Mouse (Mus musculus) liver, embryonic 14.5 days (tissue): ENCODE measurements around the gene Kcnc3. TPM values are rescaled to one million over a fixed set of nuclear protein-coding genes. Genes with fewer than 3 reads are reported as not detected.
A peak's percentile ranks its signal among the peaks of the same experiment; 100 is the strongest.

Experiments
- ATAC-seq: fragments of 200-750 bp; cut with Nextera tagmentation; 2 replicates; pipeline ENCODE4 v1.8.0; 2017; ENCODE audit warnings: moderate number of reproducible peaks, mild to moderate bottlenecking, moderate library complexity; ENCODE audit not compliant: insufficient read depth
- DNase-seq, 3 experiments: peaks; one replicate each; pipeline ENCODE4 v3.0.0-alpha.2; 2012 to 2013; ENCODE audit warnings: low read depth in 3 of 3, low spot score in 3 of 3
- H3K27ac ChIP-seq: fragments of 300-500 bp; sonication (generic); 2 replicates; pipeline ENCODE4 v1.5.1; 2014; ENCODE audit warnings: moderate library complexity, mild to moderate bottlenecking, control low read depth, inconsistent platforms
- H3K27me3 ChIP-seq: fragments of 300-500 bp; sonication (generic); 2 replicates; pipeline ENCODE4 v1.6.1; 2014; ENCODE audit warnings: mild to moderate bottlenecking, low read length, moderate library complexity; ENCODE audit not compliant: control insufficient read depth, insufficient read depth
- H3K36me3 ChIP-seq: fragments of 300-500 bp; sonication (generic); replicated peaks from 2 replicates; pipeline ENCODE4 v1.6.1; 2014; ENCODE audit warnings: low read depth; ENCODE audit not compliant: control insufficient read depth, insufficient read depth
- H3K4me1 ChIP-seq, 2 experiments: fragments of 200-500 bp in 1 of 2; fragments of 300-500 bp in 1 of 2; sonication (generic) in 1 of 2; replicated peaks; 2 replicates each; pipeline ENCODE4 v1.6.1; 2012 to 2014; ENCODE audit warnings: antibody characterized with exemption in 1 of 2, inconsistent platforms in 1 of 2, low read length in 1 of 2; ENCODE audit not compliant: control insufficient read depth in 2 of 2, insufficient read depth in 2 of 2
- H3K4me2 ChIP-seq: fragments of 300-500 bp; sonication (generic); 2 replicates; pipeline ENCODE4 v1.6.1; 2014; ENCODE audit warnings: low read depth, mild to moderate bottlenecking, control low read depth, moderate library complexity
- H3K4me3 ChIP-seq, 2 experiments: fragments of 200-500 bp in 1 of 2; fragments of 300-500 bp in 1 of 2; sonication (generic) in 1 of 2; 2 replicates each; pipeline ENCODE4 v1.5.1; 2012 to 2014; ENCODE audit warnings: low read depth in 2 of 2, low read length in 2 of 2, mild to moderate bottlenecking in 2 of 2, control low read depth in 1 of 2, inconsistent platforms in 1 of 2, moderate library complexity in 1 of 2; ENCODE audit not compliant: insufficient read depth in 1 of 2
- H3K9ac ChIP-seq: fragments of 300-500 bp; sonication (generic); replicated peaks from 2 replicates; pipeline ENCODE4 v1.6.1; 2014; ENCODE audit warnings: mild to moderate bottlenecking, control low read depth, moderate library complexity
- H3K9me3 ChIP-seq: fragments of 300-500 bp; sonication (generic); 2 replicates; pipeline ENCODE4 v1.6.1; 2016; ENCODE audit warnings: low read length, mixed read lengths; ENCODE audit not compliant: control insufficient read depth
- CTCF ChIP-seq: IDR thresholded peaks from 2 replicates; pipeline ENCODE4 v1.5.1; 2016; ENCODE audit warnings: antibody characterized with exemption, low read depth, control low read depth
- EP300 ChIP-seq: IDR thresholded peaks from 2 replicates; pipeline ENCODE4 v1.6.1; 2016; ENCODE audit warnings: antibody characterized with exemption, low read depth
- WGBS: fragments of 180-500 bp; shearing (Covaris S2); extraction: QIAGEN DNeasy Blood & Tissue Kit; methylation state at CpG from one replicate; pipeline ENCODE4 v1.1.7; 2014; ENCODE audit not compliant: insufficient replicate concordance; 5-methylcytosine and 5-hydroxymethylcytosine counted together
- polyA plus RNA-seq, 2 experiments: library from polyadenylated mRNA; depleted of rRNA in 1 of 2; stranded (reverse) in 1 of 2; unstranded in 1 of 2; fragments of >200 nt; fragmentation: Nextera tagmentation in 1 of 2; extraction: Ambion mirVana in 1 of 2; gene quantifications; 2 replicates each; pipeline versions ENCODE4 v1.2.1 to v1.2.3; 2012 to 2014

Kcnc3 gene
- polyA plus RNA-seq, 2 experiments = 0.16 TPM; not detected in 1

GRCm38 (mm10) chr7:44604139-44604606, 13.7 kb downstream of the Kcnc3 start:
- H3K9me3 ChIP-seq = no peaks in the 10 kb centered on the region
- no peaks in the 10 kb centered on the region for H3K4me1 ChIP-seq
- DNase-seq (no peak), ATAC-seq (no peak)
- 4% methylated on average over 23 of the region's 25 CpGs for WGBS
- peaks cover 44% of the 10 kb centered on the region for H3K27me3 ChIP-seq
- no peak overlapping the region for H3K9ac ChIP-seq
- H3K36me3 ChIP-seq = no peaks in the 10 kb centered on the region
- H3K4me2 ChIP-seq = peak overlapping the region; percentile 38
- H3K4me3 ChIP-seq = peak overlapping the region in 1 of 2 experiments; percentile 18; a peak in 2 of 4 replicates
- H3K27ac ChIP-seq = no peak overlapping the region
- TF ChIP-seq CTCF (0 out of 2 replicates have a peak, but pooled peaks have one; percentile 11), EP300 (no peak)

GRCm38 (mm10) chr7:44604619-44605018, 14.2 kb downstream of the Kcnc3 start:
- Histone ChIP-seq H3K27me3 (peaks cover 44% of the 10 kb centered on the region), H3K27ac (no peak overlapping the region), H3K4me3 (no peak overlapping the region), H3K4me2 (no peak overlapping the region), H3K9ac (no peak overlapping the region), H3K4me1 (no peaks in the 10 kb centered on the region), H3K36me3 (no peaks in the 10 kb centered on the region), H3K9me3 (no peaks in the 10 kb centered on the region)
- TF ChIP-seq EP300 (no peak), CTCF (no peak)
- WGBS = 6% methylated on average over 8 of the region's 8 CpGs
- no peak for ATAC-seq
- DNase-seq = no peak

GRCm38 (mm10) chr7:44605436-44605835, 15.0 kb downstream of the Kcnc3 start:
- Histone ChIP-seq H3K36me3 (no peaks in the 10 kb centered on the region), H3K27ac (no peak overlapping the region), H3K27me3 (peaks cover 44% of the 10 kb centered on the region), H3K4me1 (no peaks in the 10 kb centered on the region), H3K9ac (no peak overlapping the region), H3K4me3 (no peak overlapping the region), H3K9me3 (no peaks in the 10 kb centered on the region), H3K4me2 (no peak overlapping the region)
- ATAC-seq (no peak), DNase-seq (no peak)
- TF ChIP-seq CTCF = no peak
- no peak for TF ChIP-seq EP300
- WGBS = 29% methylated on average over 7 of the region's 7 CpGs

GRCm38 (mm10) chr7:44606171-44606901, 15.9 kb downstream of the Kcnc3 start:
- Histone ChIP-seq H3K27ac (no peak overlapping the region), H3K9ac (no peak overlapping the region), H3K27me3 (peaks cover 43% of the 10 kb centered on the region), H3K36me3 (no peaks in the 10 kb centered on the region), H3K9me3 (no peaks in the 10 kb centered on the region), H3K4me3 (no peak overlapping the region), H3K4me1 (no peaks in the 10 kb centered on the region), H3K4me2 (no peak overlapping the region)
- DNase-seq = no peak
- ATAC-seq = no peak
- TF ChIP-seq CTCF (no peak), EP300 (no peak)
- WGBS = 8% methylated on average over 29 of the region's 29 CpGs

- no peak for DNase-seq
- Histone ChIP-seq H3K27ac (no peak overlapping the region), H3K4me1 (no peaks in the 10 kb centered on the region), H3K4me2 (no peak overlapping the region), H3K27me3 (peaks cover 2% of the 10 kb centered on the region; the same call in 1 of the 2 replicates), H3K9ac (no peak overlapping the region), H3K4me3 (no peak overlapping the region), H3K9me3 (no peaks in the 10 kb centered on the region), H3K36me3 (no peaks in the 10 kb centered on the region)
- ATAC-seq = no peak
- TF ChIP-seq EP300 = no peak
- no peak for TF ChIP-seq CTCF
- WGBS = 49% methylated on average over 7 of the region's 7 CpGs
Measured at GRCm38 (mm10) chr7:44612192-44612591, 21.7 kb downstream of the Kcnc3 start.
